In genomic region chr14:122449601-122450495, GRCm38 (mm10) we compare ENCODE assay signal across 9 mouse cellular contexts. TPM values are rescaled to one million over a fixed set of nuclear protein-coding genes. Genes with fewer than 3 reads are reported as not detected.
DNase-seq lines count a peak whose midpoint lies in the region; ATAC-seq lines count a peak whose summit lies in the region.
"Had no signal": no experiment of that assay in that cellular context is flagged by ENCODE, and none has a peak within 500 bp of the region (broad histone marks: within the 10 kb centered on the region; RNA-seq: fewer than 3 reads in every experiment).

No protein-coding gene starts in this region.

- 4% methylated on average over 29 of the region's 29 CpGs for WGBS in heart, embryonic 13.5 days
- WGBS in forebrain, embryonic 15.5 days: 4% methylated on average over 29 of the region's 29 CpGs
- WGBS in midbrain, embryonic 11.5 days: 2% methylated on average over 29 of the region's 29 CpGs

- H3K9ac ChIP-seq in heart, embryonic 13.5 days: peak overlapping the region; percentile 24; the same call in 1 of the 2 replicates
- peak overlapping the region; percentile 32 for H3K9ac ChIP-seq in forebrain, embryonic 15.5 days (replicated peaks)
- peak overlapping the region; percentile 75 for H3K9ac ChIP-seq in midbrain, embryonic 11.5 days (ENCODE audit: low read length)

- no peak overlapping the region for H3K27ac ChIP-seq in heart, embryonic 13.5 days (replicated peaks)
- H3K27ac ChIP-seq in forebrain, embryonic 15.5 days (replicated peaks): peak overlapping the region; percentile 74
- peak overlapping the region; percentile 73 for H3K27ac ChIP-seq in midbrain, embryonic 11.5 days (ENCODE audit: low read depth, low read length)

- peaks cover 19% of the 10 kb centered on the region for H3K4me1 ChIP-seq in heart, embryonic 13.5 days
- H3K4me1 ChIP-seq in forebrain, embryonic 15.5 days: peaks cover 40% of the 10 kb centered on the region
- peaks cover 48% of the 10 kb centered on the region for H3K4me1 ChIP-seq in midbrain, embryonic 11.5 days (ENCODE audit: control insufficient read depth, insufficient read depth, low read length)

- DNase-seq in heart, postnatal 4 days: no peak
- DNase-seq in cerebellum, adult 11 months: peak; percentile 26
- DNase-seq in midbrain, embryonic 11.5 days (ENCODE audit: low spot score, missing footprints): peak; percentile 95
- no peak for DNase-seq in retina, embryonic 14.5 days (ENCODE audit: low spot score)
- DNase-seq in T-cell, adult 2 months (ENCODE audit: low spot score): no peak
- no peak for DNase-seq in frontal cortex, postnatal 25 days (ENCODE audit: low spot score in 2 of 2)

- H3K36me3 ChIP-seq in heart, embryonic 13.5 days: no peaks in the 10 kb centered on the region
- no peaks in the 10 kb centered on the region for H3K36me3 ChIP-seq in forebrain, embryonic 15.5 days
- H3K36me3 ChIP-seq in midbrain, embryonic 11.5 days (ENCODE audit: control insufficient read depth, insufficient read depth, low read length): no peaks in the 10 kb centered on the region

- H3K4me3 ChIP-seq in heart, embryonic 13.5 days: peak overlapping the region; percentile 50
- peak overlapping the region; percentile 42 for H3K4me3 ChIP-seq in forebrain, embryonic 15.5 days
- peak overlapping the region; percentile 39 for H3K4me3 ChIP-seq in midbrain, embryonic 11.5 days (ENCODE audit: low read depth, low read length)

- H3K9me3 ChIP-seq in heart, embryonic 13.5 days: no peaks in the 10 kb centered on the region
- no peaks in the 10 kb centered on the region for H3K9me3 ChIP-seq in forebrain, embryonic 15.5 days
- no peaks in the 10 kb centered on the region for H3K9me3 ChIP-seq in midbrain, embryonic 11.5 days (ENCODE audit: control insufficient read depth, low read length)

- peak overlapping the region; percentile 83 for H3K4me2 ChIP-seq in heart, embryonic 13.5 days
- peak overlapping the region; percentile 62 for H3K4me2 ChIP-seq in forebrain, embryonic 15.5 days (replicated peaks)
- H3K4me2 ChIP-seq in midbrain, embryonic 11.5 days: peak overlapping the region; percentile 72

- ATAC-seq in heart, embryonic 13.5 days (ENCODE audit: extremely low read depth, insufficient number of reproducible peaks, low FRiP score, low TSS enrichment): no peak
- no peak for ATAC-seq in forebrain, embryonic 15.5 days (replicated peaks)
- 0 out of 2 replicates have a peak, but pooled peaks have one; percentile 0 for ATAC-seq in midbrain, embryonic 11.5 days (ENCODE audit: low FRiP score)

- H3K27me3 ChIP-seq in heart, embryonic 13.5 days (replicated peaks): peaks cover 94% of the 10 kb centered on the region
- peaks cover 31% of the 10 kb centered on the region for H3K27me3 ChIP-seq in forebrain, embryonic 15.5 days
- peaks cover 46% of the 10 kb centered on the region for H3K27me3 ChIP-seq in midbrain, embryonic 11.5 days (ENCODE audit: control insufficient read depth, insufficient read depth, low read length)

RNA-seq across cellular contexts. Expression of gene Gm5089, which starts 1.1 kb away (rescaled TPM):
- polyA plus RNA-seq in heart, embryonic 13.5 days (2015; fragmentation: Nextera tagmentation; extraction: Ambion mirVana): not detected in 2 replicates
- not detected for total RNA-seq in heart, postnatal 4 days (2021)
- 0.74 and 0.75 TPM in 2 replicates for polyA plus RNA-seq in forebrain, embryonic 15.5 days (2015; fragmentation: Nextera tagmentation; extraction: Ambion mirVana)
- polyA plus RNA-seq in midbrain, embryonic 11.5 days (2014; fragmentation: Nextera tagmentation; extraction: Ambion mirVana): 0.62 and 0.64 TPM in 2 replicates
- polyA plus RNA-seq: C2C12 had no signal

RNA-seq across cellular contexts. Expression of gene Zic5, which starts 15.6 kb away (rescaled TPM):
- 0.06 TPM in 1 of 2 replicates, not detected in the other for polyA plus RNA-seq in heart, embryonic 13.5 days (2015; fragmentation: Nextera tagmentation; extraction: Ambion mirVana)
- total RNA-seq in heart, postnatal 4 days (2021): not detected
- 14.2 and 15.2 TPM in 2 replicates for polyA plus RNA-seq in forebrain, embryonic 15.5 days (2015; fragmentation: Nextera tagmentation; extraction: Ambion mirVana)
- polyA plus RNA-seq in midbrain, embryonic 11.5 days (2014; fragmentation: Nextera tagmentation; extraction: Ambion mirVana): 14.6 and 15.8 TPM in 2 replicates

RNA-seq across cellular contexts. Expression of gene Zic2, which starts 25.4 kb away (rescaled TPM):
- not detected in 2 replicates for polyA plus RNA-seq in heart, embryonic 13.5 days (2015; fragmentation: Nextera tagmentation; extraction: Ambion mirVana)
- total RNA-seq in heart, postnatal 4 days (2021): not detected
- polyA plus RNA-seq in forebrain, embryonic 15.5 days (2015; fragmentation: Nextera tagmentation; extraction: Ambion mirVana): 8.4 and 9.3 TPM in 2 replicates
- 5.8 and 6.3 TPM in 2 replicates for polyA plus RNA-seq in midbrain, embryonic 11.5 days (2014; fragmentation: Nextera tagmentation; extraction: Ambion mirVana)

RNA-seq across cellular contexts. Expression of gene Gm10837, which starts 40.5 kb away (rescaled TPM):
- polyA plus RNA-seq in heart, embryonic 13.5 days (2015; fragmentation: Nextera tagmentation; extraction: Ambion mirVana): 0.09 TPM in 1 of 2 replicates, not detected in the other
- not detected for total RNA-seq in heart, postnatal 4 days (2021)
- 0.57 and 0.63 TPM in 2 replicates for polyA plus RNA-seq in forebrain, embryonic 15.5 days (2015; fragmentation: Nextera tagmentation; extraction: Ambion mirVana)
- 0.41 and 0.45 TPM in 2 replicates for polyA plus RNA-seq in midbrain, embryonic 11.5 days (2014; fragmentation: Nextera tagmentation; extraction: Ambion mirVana)
- polyA plus RNA-seq: C2C12 had no signal

Comparison
In these comparisons a context has a peak if more than half of its experiments do, and no peak if none do; other contexts are left out.
1. H3K9ac ChIP-seq: peak in every context shown above with its lines; median percentile 75 in midbrain, embryonic 11.5 days; 32 in forebrain, embryonic 15.5 days; 24 in heart, embryonic 13.5 days.
2. DNase-seq: peak in cerebellum, adult 11 months (single experiment) and midbrain, embryonic 11.5 days (single experiment); none in heart, postnatal 4 days (single experiment), retina, embryonic 14.5 days (single experiment), T-cell, adult 2 months (single experiment) and frontal cortex, postnatal 25 days (0 of 2).
3. RNA of gene Zic5, which starts 15.6 kb away (polyA plus RNA-seq): 14.6 to 15.8 TPM in midbrain, embryonic 11.5 days and 14.2 to 15.2 TPM in forebrain, embryonic 15.5 days; 0.06 TPM in heart, embryonic 13.5 days; every median in the first group is over 10 times any median in the second.
4. Peak in every context shown above with its lines, with median percentiles within 50 percentile points of each other: H3K4me2 ChIP-seq and H3K4me3 ChIP-seq.